Mouse (Mus musculus): ENCODE measurements around the gene Otx2. TPM values are rescaled to one million over a fixed set of nuclear protein-coding genes. Genes with fewer than 3 reads are reported as not detected.

Gene Otx2
- polyA plus RNA-seq, 1 experiment from 2014 or later: 155 TPM

DNA sequence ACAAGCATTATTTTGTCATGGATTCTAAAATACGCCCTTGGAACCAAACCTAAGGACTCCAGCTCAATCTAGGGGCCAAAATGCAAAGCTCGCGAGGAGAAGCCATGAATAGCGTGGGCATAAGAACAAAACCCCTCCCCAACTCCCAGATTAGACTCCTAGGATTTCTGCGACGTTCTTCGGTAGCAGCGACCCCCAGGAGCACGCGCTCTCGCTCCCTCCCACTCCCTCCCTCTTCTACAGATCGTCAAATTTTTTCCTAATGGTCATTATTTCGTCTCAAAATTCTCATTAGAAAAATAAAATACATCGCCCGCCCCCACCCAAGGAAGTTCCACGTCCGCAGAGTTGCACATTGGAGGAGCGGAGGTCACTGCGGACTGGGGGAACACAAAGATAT is 6.8 kb downstream of the Otx2 start:
- Histone ChIP-seq H3K27ac (peak overlapping the region; percentile 90), H3K4me2 (replicated peaks) (peak overlapping the region; percentile 89), H3K36me3 (peaks cover 6% of the 10 kb centered on the region; the same call in 1 of the 2 replicates), H3K9me3 (no peaks in the 10 kb centered on the region), H3K9ac (replicated peaks) (peak overlapping the region; percentile 97), H3K4me3 (replicated peaks) (peak overlapping the region; percentile 69), H3K4me1 (replicated peaks) (peaks cover 41% of the 10 kb centered on the region), H3K27me3 (peaks cover 14% of the 10 kb centered on the region; the same call in 1 of the 2 replicates)
- ATAC-seq: no peak
- under 1% methylated on average over 19 of the region's 19 CpGs for WGBS

DNA sequence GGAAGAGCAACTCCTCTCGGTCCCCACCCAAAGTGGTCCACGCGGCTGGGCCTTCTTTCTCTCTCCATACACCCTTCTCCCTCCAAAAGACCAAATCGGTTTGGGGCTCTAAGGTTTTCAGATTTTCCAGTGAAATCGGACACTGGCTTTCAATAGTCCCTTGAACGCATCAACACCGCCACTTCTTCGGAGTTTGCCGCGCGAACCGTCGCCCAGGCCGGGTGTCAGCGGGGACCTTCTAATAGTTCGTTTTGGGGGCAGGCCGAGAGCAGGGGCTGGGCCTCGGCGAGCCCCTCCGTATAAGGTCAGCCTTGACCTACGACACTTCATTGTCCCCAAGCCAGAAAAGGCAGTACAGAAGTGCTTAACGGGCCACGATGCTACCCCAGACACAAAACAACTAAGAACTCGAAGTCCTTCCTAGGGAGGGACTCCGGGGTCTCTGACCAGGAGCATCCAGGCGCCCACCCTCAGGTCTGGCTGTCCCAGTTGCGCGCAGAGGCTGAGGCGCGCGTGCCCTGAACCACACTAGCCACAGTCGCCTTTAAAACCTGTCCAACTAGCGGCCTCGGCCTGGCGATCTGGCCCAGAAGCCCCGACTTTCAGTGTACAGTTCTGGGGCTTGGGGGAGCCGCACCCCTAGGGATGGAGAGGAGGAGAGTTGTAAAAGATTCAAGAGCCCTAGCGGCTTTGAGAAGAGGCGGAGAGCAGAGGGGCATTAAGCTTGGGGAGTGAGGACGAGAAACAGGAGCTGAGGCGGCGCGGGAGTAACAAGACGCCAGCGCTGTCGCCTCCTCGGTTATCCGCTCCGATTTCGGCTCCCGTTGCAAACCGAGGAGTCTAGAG is 7.6 kb downstream of the Otx2 start:
- peaks cover 16% of the 10 kb centered on the region for H3K27me3 ChIP-seq

DNA sequence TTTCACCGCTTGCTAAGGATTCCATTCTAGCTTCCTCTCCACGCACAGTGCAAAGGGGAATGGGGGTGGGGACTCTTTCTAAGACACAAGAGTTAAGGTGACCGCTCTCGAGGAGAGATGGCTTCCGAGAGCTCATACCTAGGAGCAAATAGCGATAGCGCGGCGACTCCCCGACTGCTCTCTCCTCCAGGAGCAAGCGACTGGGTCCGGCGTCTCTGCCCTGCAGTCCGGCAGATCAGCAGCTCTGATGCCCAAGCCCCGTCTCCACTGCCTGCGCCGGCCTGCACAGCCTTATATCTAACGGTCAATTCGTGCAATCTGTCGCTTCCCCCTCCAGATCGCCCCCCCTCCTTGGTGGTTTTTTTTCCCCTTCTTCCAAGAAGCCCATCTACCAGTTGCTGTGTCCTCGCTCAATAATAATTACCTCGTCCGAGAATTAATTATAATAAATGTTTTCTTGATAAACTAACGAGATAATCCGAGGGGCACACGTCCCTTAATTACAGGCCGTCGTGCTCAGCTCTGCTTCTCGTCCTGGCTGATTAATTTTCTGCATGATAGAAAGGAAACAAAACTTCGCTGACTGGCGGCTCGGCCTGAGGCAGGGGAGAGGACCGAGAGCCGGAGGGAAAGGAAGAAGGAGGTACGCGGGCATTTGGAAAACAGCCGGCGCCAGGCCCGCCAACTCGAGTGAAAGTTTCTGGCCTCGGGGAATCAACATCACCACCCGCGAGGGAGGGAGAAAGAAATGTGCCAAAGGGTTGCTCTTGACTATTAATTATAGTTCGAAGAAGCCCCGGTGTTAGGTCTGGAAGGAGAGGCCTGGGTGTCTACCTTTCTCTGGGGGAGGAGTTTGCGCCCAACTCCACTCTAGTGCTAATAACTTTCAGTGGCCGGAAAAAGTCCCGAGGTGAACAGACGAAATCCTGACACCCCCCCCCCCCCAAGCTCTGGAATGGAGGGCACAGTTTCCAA is 8.5 kb downstream of the Otx2 start:
- H3K36me3 ChIP-seq: peaks cover 6% of the 10 kb centered on the region; the same call in 1 of the 2 replicates
- H3K9ac ChIP-seq (replicated peaks): peak overlapping the region; percentile 97
- no peak for ATAC-seq
- no peaks in the 10 kb centered on the region for H3K9me3 ChIP-seq
- peak overlapping the region; percentile 89 for H3K4me2 ChIP-seq (replicated peaks)
- peaks cover 18% of the 10 kb centered on the region for H3K27me3 ChIP-seq
- H3K4me1 ChIP-seq (replicated peaks): peaks cover 53% of the 10 kb centered on the region
- peak overlapping the region; percentile 69 for H3K4me3 ChIP-seq (replicated peaks)
- H3K27ac ChIP-seq: peak overlapping the region; percentile 90
- WGBS: under 1% methylated on average over 50 of the region's 50 CpGs

More for the DNA sequence above, 7.6 kb downstream of the Otx2 start:
- Histone ChIP-seq H3K9me3 (no peaks in the 10 kb centered on the region), H3K36me3 (peaks cover 6% of the 10 kb centered on the region; the same call in 1 of the 2 replicates), H3K27ac (peak overlapping the region; percentile 90), H3K4me3 (replicated peaks) (peak overlapping the region; percentile 69), H3K4me2 (replicated peaks) (peak overlapping the region; percentile 89), H3K4me1 (replicated peaks) (peaks cover 46% of the 10 kb centered on the region), H3K9ac (replicated peaks) (peak overlapping the region; percentile 97)
- under 1% methylated on average over 52 of the region's 52 CpGs for WGBS
- 0 out of 2 replicates have a peak, but pooled peaks have one; percentile 18 for ATAC-seq

DNA sequence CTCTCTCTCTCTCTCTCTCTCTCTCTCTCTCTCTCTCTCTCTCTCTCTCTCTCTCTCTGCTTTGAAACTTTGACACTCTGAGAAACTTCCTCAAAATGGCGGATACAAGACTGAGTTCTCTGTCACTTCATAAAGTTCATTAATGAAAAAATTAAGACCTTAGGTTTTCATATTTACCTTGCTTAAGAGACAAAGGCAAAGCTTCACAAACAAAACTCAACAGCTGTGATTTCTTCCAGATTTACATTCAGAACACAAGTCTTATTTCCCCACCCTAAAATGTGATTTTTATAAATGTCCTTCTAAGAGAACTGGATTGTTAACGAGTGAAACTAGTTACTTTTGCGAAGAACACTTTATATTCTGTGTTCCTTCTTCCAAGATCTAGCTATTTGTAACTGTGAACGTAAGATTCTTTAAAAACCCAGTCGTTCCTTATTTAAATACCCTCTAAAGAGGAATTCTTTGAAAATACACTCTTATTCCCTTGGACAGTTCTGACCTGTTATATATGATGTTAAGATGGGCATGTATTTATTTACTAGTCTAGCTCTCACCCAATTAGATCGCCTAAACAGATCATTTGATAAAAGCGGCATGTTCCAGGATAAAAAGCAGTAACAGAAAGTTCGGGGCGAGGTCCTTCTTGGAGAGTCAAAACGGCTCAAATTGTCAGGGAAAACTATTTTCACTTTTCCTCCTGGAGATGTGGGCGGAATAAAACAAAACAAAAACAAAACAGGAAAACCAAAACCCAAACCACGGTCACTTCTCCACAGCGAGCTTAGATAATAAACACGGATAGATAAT is 9.4 kb downstream of the Otx2 start:
- peaks cover 24% of the 10 kb centered on the region for H3K27me3 ChIP-seq
- H3K4me3 ChIP-seq (replicated peaks): peak overlapping the region; percentile 69
- no peaks in the 10 kb centered on the region for H3K9me3 ChIP-seq
- peaks cover 56% of the 10 kb centered on the region for H3K4me1 ChIP-seq (replicated peaks)
- peak overlapping the region; percentile 90 for H3K27ac ChIP-seq
- H3K9ac ChIP-seq (replicated peaks): peak overlapping the region; percentile 97
- 3% methylated on average over 14 of the region's 14 CpGs for WGBS
- ATAC-seq: no peak
- H3K4me2 ChIP-seq (replicated peaks): peak overlapping the region; percentile 89
- H3K36me3 ChIP-seq: peaks cover 6% of the 10 kb centered on the region; the same call in 1 of the 2 replicates

DNA sequence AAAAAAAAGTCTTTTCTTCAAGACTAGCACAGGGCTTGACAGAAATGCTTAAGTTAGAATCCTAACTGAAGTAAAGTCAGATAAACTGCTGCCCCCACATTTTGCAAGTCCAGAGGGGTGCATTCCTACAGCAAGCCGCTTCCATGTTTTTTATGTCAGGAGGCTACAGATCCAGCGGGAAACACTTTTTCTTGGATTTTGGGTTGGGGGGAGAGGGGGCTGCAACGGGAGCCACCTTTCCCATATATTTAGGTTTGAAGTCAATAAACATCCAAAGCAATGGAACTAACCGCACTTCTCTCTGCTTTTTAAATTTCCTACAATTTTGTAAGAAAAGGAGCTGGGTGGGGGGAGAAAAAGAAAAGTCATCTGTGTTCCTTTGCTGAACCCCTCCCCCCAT is 10.1 kb downstream of the Otx2 start:
- peak overlapping the region; percentile 97 for H3K9ac ChIP-seq (replicated peaks)
- peaks cover 6% of the 10 kb centered on the region; the same call in 1 of the 2 replicates for H3K36me3 ChIP-seq
- WGBS: 8% methylated on average over 4 of the region's 4 CpGs

DNA sequence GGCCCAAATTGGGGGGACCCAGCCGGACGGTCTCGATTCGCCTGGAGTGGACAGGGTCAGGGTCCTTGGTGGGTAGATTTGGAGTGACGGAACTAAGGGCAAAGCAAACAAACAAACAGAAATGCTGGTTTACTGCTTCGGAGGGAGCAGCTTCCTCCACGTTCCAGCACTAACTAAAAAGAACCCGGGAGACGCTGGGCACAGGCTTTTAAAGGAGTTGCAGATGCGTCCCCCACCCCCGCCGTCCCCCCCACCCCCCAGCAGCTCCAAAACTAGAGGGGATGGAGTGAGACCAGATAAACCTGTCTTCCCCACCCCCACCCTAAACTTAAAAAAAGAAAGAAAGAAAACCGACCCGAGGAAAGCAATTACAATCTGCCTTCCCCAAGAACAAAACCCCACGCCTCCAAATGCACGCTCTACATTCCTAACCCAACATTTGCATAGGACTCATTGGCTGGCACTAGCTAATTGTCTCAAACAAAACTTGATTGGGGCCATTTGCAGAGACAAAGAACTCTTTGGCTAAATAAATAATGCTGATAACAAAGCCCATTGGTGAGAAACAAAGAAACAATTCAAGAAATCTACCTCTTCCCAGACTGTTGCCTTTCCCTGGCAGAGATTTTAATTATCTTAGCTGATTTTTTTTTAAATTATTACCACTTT is 10.9 kb downstream of the Otx2 start:
- no peaks in the 10 kb centered on the region for H3K9me3 ChIP-seq
- peak overlapping the region; percentile 83 for H3K27ac ChIP-seq
- peaks cover 6% of the 10 kb centered on the region; the same call in 1 of the 2 replicates for H3K36me3 ChIP-seq
- ATAC-seq: no peak
- peaks cover 35% of the 10 kb centered on the region for H3K27me3 ChIP-seq
- H3K4me3 ChIP-seq (replicated peaks): peak overlapping the region; percentile 69
- peaks cover 58% of the 10 kb centered on the region for H3K4me1 ChIP-seq (replicated peaks)
- peak overlapping the region; percentile 97 for H3K9ac ChIP-seq (replicated peaks)
- H3K4me2 ChIP-seq (replicated peaks): peak overlapping the region; percentile 74
- WGBS: 1% methylated on average over 16 of the region's 16 CpGs

More for the DNA sequence above, 10.1 kb downstream of the Otx2 start:
- Histone ChIP-seq H3K9me3 (no peaks in the 10 kb centered on the region), H3K4me2 (replicated peaks) (peak overlapping the region; percentile 74), H3K4me3 (replicated peaks) (peak overlapping the region; percentile 69), H3K4me1 (replicated peaks) (peaks cover 56% of the 10 kb centered on the region), H3K27ac (peak overlapping the region; percentile 62), H3K27me3 (peaks cover 27% of the 10 kb centered on the region)
- ATAC-seq: no peak

DNA sequence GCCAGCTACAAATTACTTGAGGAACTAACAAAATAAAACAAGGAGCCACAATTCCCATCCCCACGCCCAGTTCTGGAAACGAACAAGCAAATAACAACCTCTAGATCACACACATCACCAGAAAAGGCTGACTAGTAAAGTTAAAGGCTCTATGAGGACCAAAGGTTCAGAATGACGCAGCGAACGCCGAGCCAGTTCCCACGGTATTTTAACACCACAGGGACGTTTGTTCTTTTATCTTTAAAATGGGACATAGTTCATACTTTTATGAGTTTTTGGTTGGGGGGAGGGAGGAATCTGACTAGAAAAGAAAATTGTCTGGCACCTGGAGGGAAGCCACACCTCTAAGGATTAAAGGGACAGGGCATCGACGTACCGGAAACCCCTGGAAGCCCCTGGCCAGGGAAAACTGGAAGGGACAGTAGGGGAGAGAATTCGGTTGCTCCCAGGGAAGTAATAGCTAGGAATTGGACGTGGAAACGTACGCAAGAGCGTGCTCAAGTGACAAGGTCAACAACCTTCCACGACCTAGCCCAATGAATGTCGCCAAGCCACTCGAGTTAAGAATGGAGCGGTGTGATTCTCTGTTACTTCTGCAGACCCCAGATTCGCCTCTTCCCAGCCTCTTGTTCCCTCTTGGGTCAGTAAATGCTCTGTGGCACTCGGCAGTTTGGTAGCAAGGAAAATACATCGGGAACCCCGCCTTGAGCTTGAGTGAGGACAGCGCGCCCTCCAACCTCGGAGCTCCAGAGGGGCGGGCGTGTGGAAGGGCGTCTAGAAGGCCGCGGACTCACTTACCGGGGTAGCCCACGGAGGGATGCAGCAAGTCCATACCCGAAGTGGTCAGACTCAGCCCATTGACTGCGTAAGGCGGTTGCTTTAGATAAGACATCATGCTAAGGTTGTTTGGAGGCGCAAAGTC is 11.7 kb downstream of the Otx2 start:
- Histone ChIP-seq H3K36me3 (peaks cover 6% of the 10 kb centered on the region; the same call in 1 of the 2 replicates), H3K4me1 (replicated peaks) (peaks cover 63% of the 10 kb centered on the region), H3K4me2 (replicated peaks) (peak overlapping the region; percentile 74), H3K27me3 (peaks cover 39% of the 10 kb centered on the region), H3K9me3 (no peaks in the 10 kb centered on the region), H3K27ac (peak overlapping the region; percentile 83), H3K4me3 (replicated peaks) (peak overlapping the region; percentile 69), H3K9ac (replicated peaks) (peak overlapping the region; percentile 97)
- ATAC-seq: 0 out of 2 replicates have a peak, but pooled peaks have one; percentile 16
- 4% methylated on average over 38 of the region's 38 CpGs for WGBS

DNA sequence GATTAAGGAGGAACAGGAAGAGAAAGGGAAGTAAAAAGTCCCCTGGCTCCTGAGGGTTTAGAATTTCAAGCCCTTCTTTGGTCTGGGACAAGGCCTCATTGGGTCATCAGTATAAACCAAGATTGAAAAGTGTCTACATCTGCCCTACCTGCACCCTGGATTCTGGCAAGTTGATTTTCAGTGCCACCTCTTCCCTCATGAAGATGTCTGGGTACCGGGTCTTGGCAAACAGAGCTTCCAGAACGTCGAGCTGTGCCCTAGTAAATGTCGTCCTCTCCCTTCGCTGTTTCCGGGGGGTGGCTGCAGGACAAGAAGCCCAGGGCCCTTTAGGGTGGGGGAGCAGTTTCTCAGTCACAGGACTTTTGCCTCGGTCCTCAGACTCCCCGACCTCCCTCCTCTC is 12.5 kb downstream of the Otx2 start:
- peak overlapping the region; percentile 83; the same call in 1 of the 2 replicates for H3K27ac ChIP-seq
- peak overlapping the region; percentile 69 for H3K4me3 ChIP-seq (replicated peaks)
- peaks cover 45% of the 10 kb centered on the region for H3K27me3 ChIP-seq
- H3K4me2 ChIP-seq (replicated peaks): peak overlapping the region; percentile 74
- H3K4me1 ChIP-seq (replicated peaks): peaks cover 66% of the 10 kb centered on the region
- peaks cover 6% of the 10 kb centered on the region; the same call in 1 of the 2 replicates for H3K36me3 ChIP-seq
- peak overlapping the region; percentile 97 for H3K9ac ChIP-seq (replicated peaks)
- WGBS: 16% methylated on average over 8 of the region's 8 CpGs
- ATAC-seq: no peak
- H3K9me3 ChIP-seq: no peaks in the 10 kb centered on the region

DNA sequence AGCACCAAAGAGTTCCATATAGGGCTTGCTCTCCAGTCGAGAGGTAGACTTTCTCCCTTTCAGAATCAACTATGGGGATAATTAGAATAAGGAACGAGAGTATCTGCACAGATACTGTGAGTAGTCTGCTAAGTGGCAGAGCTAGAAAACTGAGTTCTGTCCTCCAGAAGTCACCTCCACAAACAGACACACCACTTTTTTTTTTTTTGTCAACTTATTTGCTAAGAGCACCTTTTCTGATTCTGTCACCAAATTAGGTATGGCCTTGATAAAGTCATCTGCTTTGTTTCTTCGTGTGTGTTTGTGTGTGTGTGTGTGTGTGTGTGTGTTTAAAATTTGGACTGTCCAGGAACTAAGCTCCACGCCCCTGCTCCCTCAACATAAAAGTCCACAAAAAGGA is 13.0 kb downstream of the Otx2 start:
- Histone ChIP-seq H3K27ac (peak overlapping the region; percentile 49; the same call in 1 of the 2 replicates), H3K9me3 (no peaks in the 10 kb centered on the region), H3K9ac (replicated peaks) (peak overlapping the region; percentile 97), H3K36me3 (peaks cover 6% of the 10 kb centered on the region; the same call in 1 of the 2 replicates), H3K4me3 (replicated peaks) (peak overlapping the region; percentile 69), H3K4me1 (replicated peaks) (peaks cover 66% of the 10 kb centered on the region), H3K4me2 (replicated peaks) (peak overlapping the region; percentile 74), H3K27me3 (peaks cover 45% of the 10 kb centered on the region)
- no peak for ATAC-seq
- 28% methylated on average over 4 of the region's 4 CpGs for WGBS

DNA sequence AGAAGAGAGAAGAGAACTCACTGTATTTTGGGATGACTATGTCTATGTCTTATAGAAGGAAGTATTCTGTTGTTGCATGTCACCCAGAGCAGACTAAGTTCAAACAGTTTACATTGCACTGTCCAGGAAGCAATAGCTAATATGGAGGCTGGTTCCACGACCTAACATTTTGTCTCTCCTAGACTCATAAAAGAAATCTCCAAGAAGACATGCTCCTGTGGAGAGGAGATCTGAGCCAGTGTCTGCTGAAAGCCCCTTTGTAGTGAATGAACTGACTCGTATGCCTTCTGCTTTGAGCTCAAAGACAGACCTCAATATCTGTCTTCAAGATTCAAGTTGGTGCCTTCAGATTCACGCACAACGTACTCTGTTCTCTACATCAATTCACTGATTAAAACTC is 14.0 kb downstream of the Otx2 start:
- peak overlapping the region; percentile 74 for H3K4me2 ChIP-seq (replicated peaks)
- peak overlapping the region; percentile 97 for H3K9ac ChIP-seq (replicated peaks)
- H3K27ac ChIP-seq: no peak overlapping the region
- H3K36me3 ChIP-seq: peaks cover 6% of the 10 kb centered on the region; the same call in 1 of the 2 replicates
- H3K27me3 ChIP-seq: peaks cover 48% of the 10 kb centered on the region
- WGBS: 27% methylated on average over 4 of the region's 4 CpGs
- ATAC-seq: no peak
- peaks cover 75% of the 10 kb centered on the region for H3K4me1 ChIP-seq (replicated peaks)
- peak overlapping the region; percentile 69 for H3K4me3 ChIP-seq (replicated peaks)
- no peaks in the 10 kb centered on the region for H3K9me3 ChIP-seq

All from midbrain, embryonic 13.5 days (tissue).